Mouse (Mus musculus) heart, embryonic 12.5 days (tissue): ENCODE results near the gene Zfp740. TPM values are rescaled to one million over a fixed set of nuclear protein-coding genes. Genes with fewer than 3 reads are reported as not detected.

ENCODE experiments used
- ATAC-seq: fragments of 200-750 bp; cut with Nextera tagmentation; 2 replicates; pipeline ENCODE4 v1.8.0; 2017; ENCODE audit warnings: moderate TSS enrichment, moderate library complexity; ENCODE audit not compliant: insufficient number of reproducible peaks, low FRiP score
- H3K27ac ChIP-seq: fragments of 300-500 bp; sonication (generic); 2 replicates; pipeline ENCODE4 v1.5.1; 2016; ENCODE audit warnings: mild to moderate bottlenecking, moderate library complexity; ENCODE audit not compliant: poor library complexity, severe bottlenecking
- H3K27me3 ChIP-seq: fragments of 300-500 bp; sonication (generic); replicated peaks from 2 replicates; pipeline ENCODE4 v1.6.1; 2016; ENCODE audit warnings: mild to moderate bottlenecking, moderate library complexity
- H3K36me3 ChIP-seq: fragments of 300-500 bp; sonication (generic); 2 replicates; pipeline ENCODE4 v1.6.1; 2016; ENCODE audit warnings: mild to moderate bottlenecking, moderate library complexity
- H3K4me1 ChIP-seq: fragments of 300-500 bp; sonication (generic); replicated peaks from 2 replicates; pipeline ENCODE4 v1.6.1; 2016; ENCODE audit warnings: mild to moderate bottlenecking
- H3K4me2 ChIP-seq: fragments of 300-500 bp; sonication (generic); 2 replicates; pipeline ENCODE4 v1.6.1; 2016; ENCODE audit warnings: mild to moderate bottlenecking, moderate library complexity
- H3K4me3 ChIP-seq: fragments of 300-500 bp; sonication (generic); 2 replicates; pipeline ENCODE4 v1.5.1; 2016; ENCODE audit warnings: mild to moderate bottlenecking
- H3K9ac ChIP-seq: fragments of 300-500 bp; sonication (generic); 2 replicates; pipeline ENCODE4 v1.6.1; 2016; ENCODE audit warnings: mild to moderate bottlenecking, moderate library complexity
- H3K9me3 ChIP-seq: fragments of 300-500 bp; sonication (generic); replicated peaks from 2 replicates; pipeline ENCODE4 v1.6.1; 2016; ENCODE audit warnings: mild to moderate bottlenecking, moderate library complexity
- WGBS: fragments of 180-500 bp; shearing (Covaris S2); methylation state at CpG from one replicate; pipeline ENCODE4 v1.1.7; 2016; 5-methylcytosine and 5-hydroxymethylcytosine counted together
- polyA plus RNA-seq: library from polyadenylated mRNA; unstranded; fragments of >200 nt; fragmentation: Nextera tagmentation; extraction: Ambion mirVana; gene quantifications from 2 replicates; pipeline ENCODE4 v1.2.1, GENCODE M21; 2016

The Zfp740 gene
- polyA plus RNA-seq, 1 experiment from 2014 or later, result 48.6 TPM

GRCm38 (mm10) chr15:102176571-102177316 lies 26.3 kb upstream of the Zfp740 start:
- no peak for ATAC-seq
- Histone ChIP-seq H3K9me3 (no peaks in the 10 kb centered on the region), H3K27me3 (no peaks in the 10 kb centered on the region), H3K4me2 (no peak overlapping the region), H3K4me3 (no peak overlapping the region), H3K9ac (no peak overlapping the region), H3K36me3 (peaks cover 25% of the 10 kb centered on the region), H3K4me1 (no peaks in the 10 kb centered on the region), H3K27ac (no peak overlapping the region)
- 81% methylated on average over 7 of the region's 7 CpGs for WGBS

GRCm38 (mm10) chr15:102177417-102177816 lies 25.6 kb upstream of the Zfp740 start:
- Histone ChIP-seq H3K4me2 (no peak overlapping the region), H3K9me3 (no peaks in the 10 kb centered on the region), H3K4me1 (no peaks in the 10 kb centered on the region), H3K27me3 (no peaks in the 10 kb centered on the region), H3K9ac (no peak overlapping the region), H3K4me3 (no peak overlapping the region), H3K27ac (no peak overlapping the region), H3K36me3 (peaks cover 25% of the 10 kb centered on the region)
- ATAC-seq, result no peak
- 73% methylated on average over 8 of the region's 8 CpGs for WGBS

- Histone ChIP-seq H3K27me3 (no peaks in the 10 kb centered on the region), H3K4me3 (no peak overlapping the region), H3K9ac (no peak overlapping the region), H3K4me1 (no peaks in the 10 kb centered on the region), H3K36me3 (peaks cover 32% of the 10 kb centered on the region), H3K9me3 (no peaks in the 10 kb centered on the region), H3K27ac (no peak overlapping the region), H3K4me2 (no peak overlapping the region)
- WGBS, result 13% methylated on average over 6 of the region's 6 CpGs
- ATAC-seq, result no peak
Observed at GRCm38 (mm10) chr15:102178279-102178678, 24.8 kb upstream of the Zfp740 start.

- H3K4me3 ChIP-seq, result no peak overlapping the region
- no peaks in the 10 kb centered on the region for H3K4me1 ChIP-seq
- no peaks in the 10 kb centered on the region for H3K9me3 ChIP-seq
- no peak overlapping the region for H3K4me2 ChIP-seq
- no peak overlapping the region for H3K9ac ChIP-seq
- H3K27me3 ChIP-seq, result no peaks in the 10 kb centered on the region
- H3K36me3 ChIP-seq, result peaks cover 38% of the 10 kb centered on the region
- WGBS, result 74% methylated on average over 9 of the region's 9 CpGs
- no peak for ATAC-seq
- no peak overlapping the region for H3K27ac ChIP-seq
Observed at GRCm38 (mm10) chr15:102179106-102179505, 23.9 kb upstream of the Zfp740 start.

GRCm38 (mm10) chr15:102179924-102180323 lies 23.1 kb upstream of the Zfp740 start:
- Histone ChIP-seq H3K9ac (no peak overlapping the region), H3K9me3 (no peaks in the 10 kb centered on the region), H3K27me3 (no peaks in the 10 kb centered on the region), H3K27ac (no peak overlapping the region), H3K4me2 (no peak overlapping the region), H3K4me3 (no peak overlapping the region), H3K4me1 (no peaks in the 10 kb centered on the region), H3K36me3 (peaks cover 40% of the 10 kb centered on the region)
- 88% methylated on average over 14 of the region's 14 CpGs for WGBS
- ATAC-seq, result no peak

- no peak overlapping the region for H3K9ac ChIP-seq
- no peak overlapping the region for H3K4me3 ChIP-seq
- no peaks in the 10 kb centered on the region for H3K27me3 ChIP-seq
- H3K36me3 ChIP-seq, result peaks cover 50% of the 10 kb centered on the region
- ATAC-seq, result no peak
- 62% methylated on average over 3 of the region's 3 CpGs for WGBS
- H3K9me3 ChIP-seq, result no peaks in the 10 kb centered on the region
- H3K4me2 ChIP-seq, result no peak overlapping the region
- no peak overlapping the region for H3K27ac ChIP-seq
- H3K4me1 ChIP-seq, result peaks cover 6% of the 10 kb centered on the region; the same call in 1 of the 2 replicates
Observed at GRCm38 (mm10) chr15:102183076-102183475, 20.0 kb upstream of the Zfp740 start.

GRCm38 (mm10) chr15:102186239-102186638 lies 16.8 kb upstream of the Zfp740 start:
- no peak for ATAC-seq
- Histone ChIP-seq H3K9me3 (no peaks in the 10 kb centered on the region), H3K4me3 (no peak overlapping the region), H3K27me3 (no peaks in the 10 kb centered on the region), H3K36me3 (peaks cover 39% of the 10 kb centered on the region), H3K9ac (no peak overlapping the region), H3K27ac (no peak overlapping the region), H3K4me2 (no peak overlapping the region), H3K4me1 (peaks cover 12% of the 10 kb centered on the region; the same call in 1 of the 2 replicates)
- 79% methylated on average over 11 of the region's 11 CpGs for WGBS

GRCm38 (mm10) chr15:102188096-102188495 lies 15.0 kb upstream of the Zfp740 start:
- H3K36me3 ChIP-seq, result peaks cover 35% of the 10 kb centered on the region
- H3K27me3 ChIP-seq, result no peaks in the 10 kb centered on the region
- no peak overlapping the region for H3K27ac ChIP-seq
- H3K4me1 ChIP-seq, result peaks cover 23% of the 10 kb centered on the region; the same call in 1 of the 2 replicates
- H3K4me2 ChIP-seq, result no peak overlapping the region
- no peaks in the 10 kb centered on the region for H3K9me3 ChIP-seq
- ATAC-seq, result no peak
- 73% methylated on average over 10 of the region's 10 CpGs for WGBS
- H3K4me3 ChIP-seq, result no peak overlapping the region
- no peak overlapping the region for H3K9ac ChIP-seq

- no peak overlapping the region for H3K4me3 ChIP-seq
- H3K9me3 ChIP-seq, result no peaks in the 10 kb centered on the region
- no peak for ATAC-seq
- no peak overlapping the region for H3K4me2 ChIP-seq
- 63% methylated on average over 6 of the region's 6 CpGs for WGBS
- no peaks in the 10 kb centered on the region for H3K27me3 ChIP-seq
- peaks cover 24% of the 10 kb centered on the region; the same call in 1 of the 2 replicates for H3K4me1 ChIP-seq
- peaks cover 29% of the 10 kb centered on the region for H3K36me3 ChIP-seq
- no peak overlapping the region for H3K27ac ChIP-seq
- H3K9ac ChIP-seq, result no peak overlapping the region
Observed at GRCm38 (mm10) chr15:102188883-102189282, 14.2 kb upstream of the Zfp740 start.

- H3K36me3 ChIP-seq, result peaks cover 3% of the 10 kb centered on the region; the same call in 1 of the 2 replicates
- no peak overlapping the region for H3K9ac ChIP-seq
- H3K9me3 ChIP-seq, result no peaks in the 10 kb centered on the region
- H3K4me1 ChIP-seq, result peaks cover 24% of the 10 kb centered on the region; the same call in 1 of the 2 replicates
- 76% methylated on average over 7 of the region's 7 CpGs for WGBS
- H3K27me3 ChIP-seq, result no peaks in the 10 kb centered on the region
- no peak overlapping the region for H3K27ac ChIP-seq
- H3K4me3 ChIP-seq, result no peak overlapping the region
- no peak overlapping the region for H3K4me2 ChIP-seq
- no peak for ATAC-seq
Observed at GRCm38 (mm10) chr15:102191699-102192098, 11.3 kb upstream of the Zfp740 start.

- 54% methylated on average over 7 of the region's 7 CpGs for WGBS
- Histone ChIP-seq H3K27me3 (no peaks in the 10 kb centered on the region), H3K36me3 (no peaks in the 10 kb centered on the region), H3K4me3 (no peak overlapping the region), H3K4me1 (peaks cover 19% of the 10 kb centered on the region; the same call in 1 of the 2 replicates), H3K27ac (no peak overlapping the region), H3K4me2 (no peak overlapping the region), H3K9me3 (no peaks in the 10 kb centered on the region), H3K9ac (no peak overlapping the region)
- ATAC-seq, result no peak
Observed at GRCm38 (mm10) chr15:102192271-102192812, 10.7 kb upstream of the Zfp740 start.
